Mouse (Mus musculus) megakaryocyte, embryonic 14.5 days (primary cell): ENCODE measurements at regions not wholly inside any gene's neighbourhood (a gene's known extent, or its start where the extent isn't known, plus 50 kb on each side); places are given as distances from the start of the nearest gene placed in this dataset.

Source experiments
- H3K27me3 ChIP-seq: replicated peaks from 2 replicates; pipeline ENCODE3; 2012; ENCODE audit warnings: inconsistent platforms
- H3K36me3 ChIP-seq: replicated peaks from 2 replicates; pipeline ENCODE3; 2012; ENCODE audit warnings: low read length, inconsistent platforms, mixed read lengths
- H3K4me1 ChIP-seq: 2 replicates; pipeline ENCODE4 v1.6.1; 2012; ENCODE audit warnings: inconsistent platforms
- H3K4me3 ChIP-seq: replicated peaks from 2 replicates; pipeline ENCODE3; 2012; ENCODE audit warnings: moderate library complexity, mild to moderate bottlenecking, inconsistent platforms
- H3K9me3 ChIP-seq: 2 replicates; pipeline ENCODE4 v1.6.1; 2012; ENCODE audit warnings: inconsistent platforms
- FLI1 ChIP-seq: IDR thresholded peaks from 2 replicates; pipeline ENCODE4 v1.6.1; 2012; ENCODE audit warnings: low read length, inconsistent platforms, mixed read lengths
- GATA1 ChIP-seq: IDR thresholded peaks from 3 replicates; pipeline ENCODE4 v1.6.1; 2012; ENCODE audit warnings: mixed read lengths, low read length, inconsistent platforms, borderline replicate concordance

DNA sequence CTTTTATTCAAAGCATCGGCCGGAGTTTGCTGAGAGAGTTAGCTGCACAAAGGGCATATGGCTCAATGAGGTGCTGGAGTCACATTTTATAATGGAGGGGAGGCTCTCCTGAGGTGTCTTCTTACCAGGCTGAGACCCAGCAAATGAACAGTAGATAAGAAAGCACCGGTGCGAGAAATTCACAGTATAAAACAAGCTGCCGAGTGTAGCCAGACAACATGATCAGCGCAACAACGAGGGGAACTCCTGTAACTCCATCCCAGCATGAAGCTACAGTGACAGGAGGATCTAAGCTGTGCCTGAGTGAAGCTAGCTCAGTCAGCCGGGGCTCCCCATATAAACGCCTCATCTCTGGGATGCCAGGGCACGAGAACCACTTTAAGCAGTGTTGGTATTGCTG, 204.2 kb upstream of the Pabpc6 start:
- no peak overlapping the region for H3K4me3 ChIP-seq
- no peaks in the 10 kb centered on the region for H3K27me3 ChIP-seq
- H3K36me3 ChIP-seq: no peaks in the 10 kb centered on the region
- no peak for TF ChIP-seq FLI1
- TF ChIP-seq GATA1: no peak
- peaks cover 14% of the 10 kb centered on the region for H3K9me3 ChIP-seq
- H3K4me1 ChIP-seq: no peaks in the 10 kb centered on the region

DNA sequence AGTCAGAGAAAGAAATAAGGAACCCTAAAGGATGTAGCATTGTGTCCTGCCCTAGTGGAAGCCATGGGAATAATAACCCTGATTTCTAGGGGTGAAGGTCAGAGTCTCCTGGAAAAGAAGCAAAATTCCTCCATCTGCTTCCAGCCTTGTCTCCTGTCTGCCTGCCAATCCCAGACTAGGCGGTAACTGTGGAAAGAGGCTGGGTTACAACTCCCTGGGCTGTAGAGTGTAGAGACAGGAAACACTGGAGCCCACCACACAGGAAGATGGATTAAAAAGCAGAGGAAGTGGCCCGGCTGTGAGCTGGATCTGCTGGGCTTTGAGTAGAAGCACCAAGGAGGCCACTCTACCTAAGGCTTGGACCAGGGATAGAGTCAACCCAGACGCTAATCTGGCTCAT, 200.7 kb upstream of the Pabpc6 start:
- Histone ChIP-seq H3K4me3 (no peak overlapping the region), H3K9me3 (peaks cover 17% of the 10 kb centered on the region), H3K4me1 (no peaks in the 10 kb centered on the region), H3K27me3 (no peaks in the 10 kb centered on the region), H3K36me3 (no peaks in the 10 kb centered on the region)
- TF ChIP-seq FLI1: no peak
- no peak for TF ChIP-seq GATA1

DNA sequence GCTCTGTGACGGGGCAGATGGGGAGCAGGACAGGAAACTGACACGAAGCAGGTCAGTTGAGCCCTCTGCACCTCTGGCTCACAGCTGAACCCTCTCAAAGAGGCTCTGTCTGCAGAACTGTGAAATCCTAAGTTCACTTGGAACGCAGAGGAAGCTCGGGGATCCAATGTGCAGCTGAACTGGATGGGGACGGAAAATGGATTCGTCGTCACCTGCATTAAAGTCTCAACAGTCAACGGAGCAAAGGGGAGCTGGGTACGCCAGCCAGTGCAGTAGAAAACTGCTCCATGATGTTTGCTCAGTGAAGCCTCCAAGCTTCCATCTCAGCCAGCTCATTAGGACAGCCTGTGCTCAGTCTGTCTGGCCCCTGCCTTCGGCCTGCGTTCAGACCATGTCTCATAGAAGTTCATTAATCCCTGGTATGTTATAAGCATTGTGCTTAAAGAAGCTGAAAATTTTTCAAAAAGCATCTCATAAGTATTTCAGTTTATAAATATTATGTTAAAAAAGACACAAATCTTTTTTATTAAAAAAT, 199.3 kb upstream of the Pabpc6 start:
- TF ChIP-seq FLI1 (no peak), GATA1 (no peak)
- peaks cover 17% of the 10 kb centered on the region for H3K9me3 ChIP-seq
- no peaks in the 10 kb centered on the region for H3K4me1 ChIP-seq
- no peaks in the 10 kb centered on the region for H3K27me3 ChIP-seq
- no peak overlapping the region for H3K4me3 ChIP-seq
- H3K36me3 ChIP-seq: no peaks in the 10 kb centered on the region

DNA sequence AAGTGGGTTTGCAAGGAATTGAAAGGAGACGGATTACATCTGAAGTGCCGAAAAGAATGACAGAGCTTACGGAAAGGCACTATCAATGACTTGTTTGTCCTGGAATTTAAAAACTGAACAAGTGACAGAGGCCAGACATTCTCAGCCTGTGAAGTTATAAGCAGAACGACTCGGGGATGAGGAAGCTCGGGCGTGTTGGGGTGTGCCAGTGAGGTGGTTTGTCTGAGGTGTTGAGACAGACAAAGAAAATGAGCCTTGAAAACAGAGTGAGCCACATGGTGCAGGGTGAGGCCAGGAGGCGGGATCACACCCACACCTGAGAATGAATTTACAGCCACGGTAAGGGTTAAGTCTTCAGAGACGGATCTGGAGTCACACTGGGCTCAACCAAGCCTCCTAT, 194.7 kb upstream of the Pabpc6 start:
- H3K4me1 ChIP-seq: no peaks in the 10 kb centered on the region
- no peak for TF ChIP-seq GATA1
- no peak for TF ChIP-seq FLI1
- H3K9me3 ChIP-seq: peaks cover 18% of the 10 kb centered on the region
- H3K27me3 ChIP-seq: no peaks in the 10 kb centered on the region
- H3K4me3 ChIP-seq: no peak overlapping the region
- H3K36me3 ChIP-seq: no peaks in the 10 kb centered on the region

GRCm38 (mm10) chr17:9861923-9862854, 192.7 kb upstream of the Pabpc6 start:
- Histone ChIP-seq H3K27me3 (no peaks in the 10 kb centered on the region), H3K9me3 (peaks cover 29% of the 10 kb centered on the region), H3K4me1 (no peaks in the 10 kb centered on the region), H3K36me3 (no peaks in the 10 kb centered on the region), H3K4me3 (no peak overlapping the region)
- no peak for TF ChIP-seq GATA1
- no peak for TF ChIP-seq FLI1

- TF ChIP-seq GATA1 (no peak), FLI1 (no peak)
- peaks cover 37% of the 10 kb centered on the region for H3K9me3 ChIP-seq
- no peaks in the 10 kb centered on the region for H3K4me1 ChIP-seq
- H3K4me3 ChIP-seq: no peak overlapping the region
- H3K27me3 ChIP-seq: no peaks in the 10 kb centered on the region
- H3K36me3 ChIP-seq: no peaks in the 10 kb centered on the region
Measured at GRCm38 (mm10) chr17:9861346-9861745, 191.8 kb upstream of the Pabpc6 start.

GRCm38 (mm10) chr17:9848559-9849357, 179.2 kb upstream of the Pabpc6 start:
- peaks cover 32% of the 10 kb centered on the region for H3K9me3 ChIP-seq
- no peak for TF ChIP-seq FLI1
- TF ChIP-seq GATA1: no peak
- H3K4me1 ChIP-seq: no peaks in the 10 kb centered on the region
- no peaks in the 10 kb centered on the region for H3K27me3 ChIP-seq
- H3K4me3 ChIP-seq: no peak overlapping the region
- H3K36me3 ChIP-seq: no peaks in the 10 kb centered on the region

GRCm38 (mm10) chr17:9845451-9846075, 176.0 kb upstream of the Pabpc6 start:
- no peak for TF ChIP-seq FLI1
- no peak for TF ChIP-seq GATA1
- no peaks in the 10 kb centered on the region for H3K36me3 ChIP-seq
- H3K4me3 ChIP-seq: no peak overlapping the region
- peaks cover 45% of the 10 kb centered on the region for H3K9me3 ChIP-seq
- no peaks in the 10 kb centered on the region for H3K27me3 ChIP-seq
- no peaks in the 10 kb centered on the region for H3K4me1 ChIP-seq

DNA sequence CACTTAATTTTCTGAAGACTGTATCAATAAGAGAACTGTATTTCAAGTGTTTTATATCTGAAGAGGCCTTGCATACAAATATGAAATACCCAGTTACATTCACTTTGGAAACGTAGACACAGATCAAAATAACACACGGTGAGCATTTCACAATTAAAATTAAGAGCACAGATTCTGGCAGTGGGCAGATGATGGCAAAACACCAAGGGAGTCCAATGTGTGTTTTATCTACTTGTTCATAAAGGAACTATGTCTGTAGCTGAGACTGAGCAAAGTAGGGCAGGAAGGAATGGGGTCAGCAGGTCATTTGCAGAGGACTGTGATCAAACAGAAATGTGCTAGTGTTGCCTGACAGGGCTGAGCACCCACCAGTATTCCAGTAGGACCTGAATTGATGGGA, 171.6 kb upstream of the Pabpc6 start:
- Histone ChIP-seq H3K27me3 (no peaks in the 10 kb centered on the region), H3K9me3 (peaks cover 37% of the 10 kb centered on the region), H3K36me3 (no peaks in the 10 kb centered on the region), H3K4me3 (no peak overlapping the region), H3K4me1 (no peaks in the 10 kb centered on the region)
- TF ChIP-seq FLI1: no peak
- TF ChIP-seq GATA1: no peak
